Mouse (Mus musculus): Measurements from ENCODE around the gene Meiob. TPM values are rescaled to one million over a fixed set of nuclear protein-coding genes. Genes with fewer than 3 reads are reported as not detected.

Meiob gene
- polyA plus RNA-seq, 1 experiment from 2014 or later: not detected

DNA sequence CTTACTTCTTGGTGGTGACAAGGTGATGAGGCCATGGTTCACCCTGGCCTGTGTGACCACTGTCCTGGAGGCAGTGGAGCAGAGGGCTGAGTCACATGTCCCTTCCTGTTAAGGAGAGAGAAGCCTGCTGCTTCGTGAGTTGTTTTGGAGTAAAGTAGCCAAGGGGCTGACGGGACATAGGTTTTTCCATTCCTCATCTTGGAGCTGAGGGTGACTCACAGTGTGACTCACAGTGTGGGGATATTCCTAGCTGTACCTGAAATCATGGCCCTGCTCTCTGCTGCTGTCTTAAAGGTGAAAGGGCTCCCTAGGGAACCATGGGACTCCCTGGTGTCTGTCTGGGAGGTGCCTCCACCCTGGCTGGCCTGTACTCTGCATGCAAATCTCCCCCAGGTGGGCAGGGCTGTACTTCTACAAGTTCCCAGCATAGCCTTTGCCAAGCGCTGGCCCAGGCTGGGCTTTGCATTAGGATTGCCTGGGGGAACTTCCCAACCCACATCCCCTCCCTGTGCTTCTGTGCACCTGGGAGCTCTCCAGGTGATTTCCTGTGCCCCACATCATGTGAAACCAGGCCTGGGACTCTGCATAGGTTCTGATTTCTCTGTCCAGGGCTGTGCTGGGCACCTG is 51.9 kb downstream of the Meiob start:
- H3K36me3 ChIP-seq: peaks cover 34% of the 10 kb centered on the region
- H3K4me2 ChIP-seq (replicated peaks): no peak overlapping the region
- H3K27ac ChIP-seq: no peak overlapping the region
- H3K9me3 ChIP-seq: no peaks in the 10 kb centered on the region
- peaks cover 4% of the 10 kb centered on the region for H3K4me1 ChIP-seq
- H3K9ac ChIP-seq: no peak overlapping the region
- 81% methylated on average over 3 of the region's 3 CpGs for WGBS
- no peak overlapping the region for H3K4me3 ChIP-seq
- peaks cover 9% of the 10 kb centered on the region; the same call in 1 of the 2 replicates for H3K27me3 ChIP-seq
- ATAC-seq (ENCODE audit: insufficient number of reproducible peaks, insufficient read depth, low FRiP score, low TSS enrichment): no peak

DNA sequence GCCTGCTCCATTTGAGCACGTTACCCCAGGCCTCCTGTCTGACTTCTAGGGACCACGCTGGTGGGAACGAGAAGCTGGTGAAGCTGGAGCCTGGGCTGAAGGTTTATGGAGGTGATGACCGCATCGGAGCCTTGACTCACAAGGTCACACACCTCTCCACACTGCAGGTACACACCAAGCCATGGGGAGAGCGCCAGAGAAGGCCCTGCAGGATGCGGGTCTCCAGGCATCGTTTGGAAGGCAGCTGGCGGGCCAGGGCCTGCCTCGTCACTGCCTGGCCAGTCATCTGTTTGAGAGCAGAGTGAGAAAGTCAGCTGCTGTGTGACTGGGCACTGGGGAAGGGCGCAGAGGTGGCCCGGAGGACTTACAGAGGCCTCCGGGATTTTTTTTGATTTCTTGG is 52.5 kb downstream of the Meiob start:
- H3K9ac ChIP-seq: no peak overlapping the region
- ATAC-seq (ENCODE audit: insufficient number of reproducible peaks, insufficient read depth, low FRiP score, low TSS enrichment): no peak
- no peak overlapping the region for H3K4me2 ChIP-seq (replicated peaks)
- peaks cover 3% of the 10 kb centered on the region; the same call in 1 of the 2 replicates for H3K27me3 ChIP-seq
- H3K4me1 ChIP-seq: no peaks in the 10 kb centered on the region
- H3K9me3 ChIP-seq: no peaks in the 10 kb centered on the region
- WGBS: 89% methylated on average over 13 of the region's 13 CpGs
- H3K27ac ChIP-seq: no peak overlapping the region
- H3K4me3 ChIP-seq: no peak overlapping the region
- peaks cover 41% of the 10 kb centered on the region for H3K36me3 ChIP-seq

DNA sequence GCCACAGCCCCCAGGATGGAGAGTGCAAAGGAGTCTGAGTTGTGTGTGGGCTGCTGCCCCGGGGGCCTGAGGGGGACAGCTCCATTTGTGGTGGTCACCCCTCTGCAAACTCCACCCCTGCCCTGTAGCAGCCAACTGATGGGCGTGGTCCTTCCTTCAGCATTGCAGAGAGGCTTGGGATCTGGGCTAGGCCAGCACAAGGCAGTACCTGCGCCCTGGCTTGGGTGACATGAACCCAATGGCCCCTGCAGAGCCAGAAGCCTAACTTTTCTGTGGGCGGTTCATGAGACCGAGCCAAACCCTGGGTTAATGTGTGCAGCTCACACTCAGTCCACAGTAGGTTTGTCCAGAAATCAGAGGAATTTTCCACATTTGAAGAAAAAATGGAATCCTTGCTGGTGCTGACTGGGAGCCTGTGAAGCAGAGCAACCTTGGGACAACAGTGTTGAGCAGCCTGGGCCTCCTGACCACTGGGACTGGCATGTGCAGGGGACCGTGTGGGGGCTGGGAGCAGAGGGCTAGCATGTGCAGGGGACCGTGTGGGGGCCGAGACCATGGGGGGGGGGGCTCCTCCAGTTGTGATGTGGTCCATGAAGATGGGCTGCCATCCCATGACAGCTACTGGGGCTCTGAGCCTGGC is 53.9 kb downstream of the Meiob start:
- ATAC-seq (ENCODE audit: insufficient number of reproducible peaks, insufficient read depth, low FRiP score, low TSS enrichment): no peak
- Histone ChIP-seq H3K27ac (no peak overlapping the region), H3K36me3 (peaks cover 46% of the 10 kb centered on the region), H3K4me1 (no peaks in the 10 kb centered on the region), H3K4me2 (replicated peaks) (no peak overlapping the region), H3K27me3 (no peaks in the 10 kb centered on the region), H3K9me3 (no peaks in the 10 kb centered on the region), H3K9ac (no peak overlapping the region), H3K4me3 (no peak overlapping the region)
- 85% methylated on average over 8 of the region's 8 CpGs for WGBS

DNA sequence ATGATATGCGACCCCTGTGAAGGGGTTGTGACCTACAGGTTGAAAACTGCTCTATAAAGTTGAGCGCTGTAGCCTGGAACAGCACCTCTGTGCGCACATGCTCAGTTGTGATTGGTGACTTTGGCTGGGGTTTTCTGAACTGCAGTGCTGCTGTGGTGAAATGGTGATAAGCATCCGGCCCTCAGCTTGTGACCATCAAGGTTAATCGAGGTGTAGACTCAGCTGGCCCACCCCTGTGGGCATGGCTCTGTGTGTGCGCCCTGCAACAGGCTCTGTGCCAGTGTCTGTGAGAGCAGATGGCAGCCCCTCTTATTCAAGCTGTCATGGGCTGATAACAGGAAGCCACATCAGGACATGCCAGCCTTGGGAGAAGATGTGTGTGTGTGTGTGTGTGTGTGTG is 54.9 kb downstream of the Meiob start:
- Histone ChIP-seq H3K4me1 (no peaks in the 10 kb centered on the region), H3K27ac (no peak overlapping the region), H3K36me3 (peaks cover 39% of the 10 kb centered on the region; the same call in 1 of the 2 replicates), H3K4me3 (no peak overlapping the region), H3K9me3 (no peaks in the 10 kb centered on the region), H3K4me2 (replicated peaks) (no peak overlapping the region), H3K9ac (no peak overlapping the region), H3K27me3 (no peaks in the 10 kb centered on the region)
- 85% methylated on average over 6 of the region's 6 CpGs for WGBS
- no peak for ATAC-seq (ENCODE audit: insufficient number of reproducible peaks, insufficient read depth, low FRiP score, low TSS enrichment)

DNA sequence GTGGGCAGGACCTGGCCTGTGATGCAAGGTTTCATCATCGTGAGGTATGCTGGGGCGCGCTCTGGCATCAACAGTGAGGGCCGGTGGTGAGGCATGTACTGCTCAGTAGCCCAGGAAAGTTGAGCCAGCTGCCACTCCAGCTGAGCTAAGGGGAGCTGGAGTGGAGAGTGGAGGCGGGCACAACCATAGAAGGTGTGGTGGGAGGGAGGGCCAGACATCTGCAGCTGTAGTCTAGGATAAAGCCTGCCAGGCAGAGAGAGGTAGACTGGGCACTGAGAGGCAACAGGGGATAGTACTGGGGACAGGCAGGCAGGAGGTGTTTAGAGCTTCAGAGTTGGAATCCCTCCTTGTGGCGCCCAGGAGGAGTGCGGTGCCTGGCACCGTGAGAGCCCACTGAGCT is 56.0 kb downstream of the Meiob start:
- Histone ChIP-seq H3K9ac (no peak overlapping the region), H3K9me3 (no peaks in the 10 kb centered on the region), H3K4me3 (no peak overlapping the region), H3K36me3 (peaks cover 41% of the 10 kb centered on the region; the same call in 1 of the 2 replicates), H3K4me2 (replicated peaks) (no peak overlapping the region), H3K27me3 (no peaks in the 10 kb centered on the region), H3K27ac (no peak overlapping the region), H3K4me1 (no peaks in the 10 kb centered on the region)
- no peak for ATAC-seq (ENCODE audit: insufficient number of reproducible peaks, insufficient read depth, low FRiP score, low TSS enrichment)
- WGBS: 89% methylated on average over 8 of the region's 8 CpGs

DNA sequence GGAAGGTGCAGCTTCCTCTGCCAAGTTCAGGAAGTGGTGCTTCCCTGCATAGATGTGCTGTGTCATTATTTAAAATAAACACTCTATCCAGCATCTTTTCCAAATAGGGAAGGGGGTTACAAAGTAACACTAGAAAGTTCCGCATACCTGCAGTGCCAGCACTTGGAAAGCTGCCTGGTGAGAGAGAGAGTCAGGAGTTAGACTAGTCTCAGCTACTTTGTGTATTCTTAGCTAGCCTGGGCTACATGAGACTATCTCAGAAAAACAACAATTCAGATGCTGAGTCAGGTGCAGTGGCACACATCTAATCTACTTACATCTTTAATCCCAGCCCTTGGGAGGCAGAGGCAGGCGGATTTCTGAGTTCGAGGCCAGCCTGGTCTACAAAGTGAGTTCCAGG is 57.7 kb downstream of the Meiob start:
- no peak overlapping the region for H3K9ac ChIP-seq
- no peaks in the 10 kb centered on the region for H3K4me1 ChIP-seq
- no peak overlapping the region for H3K27ac ChIP-seq
- ATAC-seq (ENCODE audit: insufficient number of reproducible peaks, insufficient read depth, low FRiP score, low TSS enrichment): no peak
- no peaks in the 10 kb centered on the region for H3K27me3 ChIP-seq
- H3K36me3 ChIP-seq: peaks cover 40% of the 10 kb centered on the region; the same call in 1 of the 2 replicates
- 88% methylated on average over 3 of the region's 3 CpGs for WGBS
- H3K4me3 ChIP-seq: no peak overlapping the region
- H3K4me2 ChIP-seq (replicated peaks): no peak overlapping the region
- no peaks in the 10 kb centered on the region for H3K9me3 ChIP-seq

DNA sequence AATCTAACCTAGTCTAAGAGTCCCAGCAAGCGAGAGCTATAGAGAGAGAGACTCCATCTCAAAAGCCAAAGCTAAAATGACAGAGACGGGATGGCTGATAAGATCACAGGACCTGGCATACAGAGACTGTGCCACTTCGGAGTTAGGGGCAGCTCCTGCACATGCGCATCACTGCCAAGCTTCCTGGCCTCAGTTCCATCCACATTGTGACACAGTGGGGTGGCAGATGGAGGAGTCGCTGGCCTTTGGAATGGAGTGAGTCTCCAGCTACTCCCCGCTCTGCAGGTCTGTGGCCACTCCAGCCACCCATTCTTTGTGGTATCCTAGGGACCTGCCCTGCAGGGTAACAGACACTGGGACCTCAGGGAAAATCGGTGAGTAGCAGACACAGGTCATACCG is 61.7 kb downstream of the Meiob start, which contains the start of gene Igfals:
Gene Igfals (plus strand): TSS at position 222 of the 400 bp plus-strand sequence.
- no peaks in the 10 kb centered on the region for H3K9me3 ChIP-seq
- no peak within 1 kb of the TSS for H3K27ac ChIP-seq
- H3K27me3 ChIP-seq: no peaks in the 10 kb centered on the region
- no peak within 1 kb of the TSS for H3K4me2 ChIP-seq (replicated peaks)
- H3K36me3 ChIP-seq: peaks cover 28% of the 10 kb centered on the region; the same call in 1 of the 2 replicates
- no peaks in the 10 kb centered on the region for H3K4me1 ChIP-seq
- no peak within 1 kb of the TSS for H3K4me3 ChIP-seq
- 88% methylated on average over 8 of the region's 8 CpGs for WGBS
- no peak for ATAC-seq (ENCODE audit: insufficient number of reproducible peaks, insufficient read depth, low FRiP score, low TSS enrichment)
- no peak within 1 kb of the TSS for H3K9ac ChIP-seq

DNA sequence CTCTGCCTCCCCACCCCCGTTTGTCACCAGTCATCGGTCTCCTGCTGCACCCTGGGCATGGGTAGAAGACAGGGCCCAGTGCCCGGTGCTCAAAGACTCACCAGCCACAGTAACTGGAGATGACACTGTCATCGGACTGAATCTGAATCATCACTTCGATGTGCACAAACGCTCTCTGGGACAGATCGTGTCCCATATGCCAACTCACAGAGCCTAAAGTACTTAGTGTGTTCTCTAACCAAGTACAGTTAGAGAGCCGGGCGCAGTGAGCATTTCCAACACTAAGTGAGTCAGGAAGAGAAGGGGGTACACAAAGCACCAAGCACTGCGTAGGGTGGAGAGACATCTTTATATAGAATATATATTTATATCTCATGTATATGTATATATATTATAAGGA is 63.8 kb downstream of the Meiob start:
- no peaks in the 10 kb centered on the region for H3K27me3 ChIP-seq
- peaks cover 11% of the 10 kb centered on the region; the same call in 1 of the 2 replicates for H3K36me3 ChIP-seq
- no peaks in the 10 kb centered on the region for H3K9me3 ChIP-seq
- 91% methylated on average over 10 of the region's 10 CpGs for WGBS
- no peak for ATAC-seq (ENCODE audit: insufficient number of reproducible peaks, insufficient read depth, low FRiP score, low TSS enrichment)
- H3K27ac ChIP-seq: no peak overlapping the region
- H3K9ac ChIP-seq: no peak overlapping the region
- H3K4me2 ChIP-seq (replicated peaks): no peak overlapping the region
- no peaks in the 10 kb centered on the region for H3K4me1 ChIP-seq
- H3K4me3 ChIP-seq: no peak overlapping the region

DNA sequence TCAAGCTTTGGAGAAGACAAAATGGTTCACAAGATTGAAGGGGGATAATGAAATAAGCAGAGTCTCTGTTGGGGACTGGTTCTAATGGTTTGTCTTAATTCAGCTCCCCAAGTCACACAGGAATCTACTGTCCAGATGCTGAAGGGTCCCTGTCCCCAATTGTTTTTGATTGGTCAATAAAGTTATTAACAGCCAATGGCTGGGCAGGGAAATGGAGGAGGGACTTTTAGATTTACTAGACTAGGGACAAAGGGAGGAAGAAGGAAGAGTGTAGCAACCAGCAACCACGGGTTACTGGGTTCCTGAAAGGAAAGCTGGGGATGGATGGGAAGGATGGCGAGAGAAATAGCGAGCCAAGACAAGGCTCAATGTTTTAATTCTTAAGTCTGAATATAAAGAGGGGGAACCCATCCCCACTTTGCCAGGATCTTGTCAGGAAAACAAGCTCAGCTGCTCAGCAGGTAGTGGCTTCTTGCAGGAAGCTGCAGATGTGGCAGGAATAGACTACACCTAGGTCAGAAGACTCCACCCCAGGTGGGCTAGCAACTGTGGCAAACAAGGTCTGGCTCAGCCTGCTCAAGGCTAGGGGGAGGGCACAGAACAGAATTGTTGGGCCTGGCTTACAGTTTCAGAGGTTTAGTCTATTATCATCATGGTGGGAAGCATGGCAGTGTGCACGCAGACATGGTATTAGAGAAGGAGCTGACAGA is 69.8 kb downstream of the Meiob start:
- Histone ChIP-seq H3K27me3 (no peaks in the 10 kb centered on the region), H3K4me2 (replicated peaks) (no peak overlapping the region)
- no peak for ATAC-seq (ENCODE audit: insufficient number of reproducible peaks, insufficient read depth, low FRiP score, low TSS enrichment)

DNA sequence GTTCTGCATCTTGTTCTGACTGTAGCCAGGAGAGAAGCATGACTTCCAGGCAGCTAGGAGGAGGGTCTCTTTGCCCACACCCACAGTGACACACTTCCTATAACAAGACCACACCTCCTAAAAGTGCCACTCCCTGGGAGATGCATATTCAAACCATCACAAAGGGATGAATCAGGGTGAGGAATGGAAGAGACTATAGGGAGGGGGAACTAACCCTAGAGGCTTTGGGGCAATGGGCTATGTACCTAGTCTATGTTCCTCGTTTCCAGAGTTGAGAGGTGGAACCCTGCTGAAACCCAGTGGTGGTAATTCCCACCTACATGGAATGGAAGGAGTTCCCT is 70.3 kb downstream of the Meiob start:
- ATAC-seq (ENCODE audit: insufficient number of reproducible peaks, insufficient read depth, low FRiP score, low TSS enrichment): no peak
- Histone ChIP-seq H3K4me2 (replicated peaks) (no peak overlapping the region), H3K27me3 (no peaks in the 10 kb centered on the region), H3K9ac (no peak overlapping the region), H3K4me1 (no peaks in the 10 kb centered on the region; the same call in 1 of the 2 replicates), H3K9me3 (no peaks in the 10 kb centered on the region), H3K4me3 (no peak overlapping the region), H3K36me3 (no peaks in the 10 kb centered on the region), H3K27ac (no peak overlapping the region)
- 58% methylated on average over 1 of the region's 1 CpGs for WGBS

More for the DNA sequence above, 69.8 kb downstream of the Meiob start:
- WGBS: 48% methylated on average over 4 of the region's 4 CpGs
- no peaks in the 10 kb centered on the region for H3K9me3 ChIP-seq
- H3K4me1 ChIP-seq: no peaks in the 10 kb centered on the region; the same call in 1 of the 2 replicates
- H3K36me3 ChIP-seq: no peaks in the 10 kb centered on the region
- H3K4me3 ChIP-seq: no peak overlapping the region
- H3K9ac ChIP-seq: no peak overlapping the region
- no peak overlapping the region for H3K27ac ChIP-seq

DNA sequence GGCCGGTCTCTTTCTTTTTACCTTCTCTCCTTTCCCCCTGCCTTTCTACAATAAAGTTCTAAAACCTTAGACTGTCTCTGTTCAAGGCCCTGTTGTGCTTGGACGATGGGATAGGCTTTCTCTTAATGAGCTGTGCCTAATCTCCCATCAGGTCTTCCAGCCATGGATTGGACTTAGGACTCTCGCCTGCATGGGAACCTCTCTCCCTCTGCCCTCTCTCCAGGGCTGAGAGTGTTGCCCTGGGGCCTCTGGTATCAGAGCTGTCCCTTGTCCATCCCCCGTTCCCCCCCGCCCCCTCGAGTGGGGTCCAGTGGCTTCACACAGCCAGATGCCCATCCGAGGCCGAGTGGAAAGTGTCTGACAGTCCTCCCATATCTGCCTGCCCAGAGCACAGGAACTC is 70.9 kb downstream of the Meiob start:
- no peak for ATAC-seq (ENCODE audit: insufficient number of reproducible peaks, insufficient read depth, low FRiP score, low TSS enrichment)
- no peaks in the 10 kb centered on the region; the same call in 1 of the 2 replicates for H3K4me1 ChIP-seq
- H3K27me3 ChIP-seq: no peaks in the 10 kb centered on the region
- no peak overlapping the region for H3K27ac ChIP-seq
- no peak overlapping the region for H3K9ac ChIP-seq
- no peak overlapping the region for H3K4me3 ChIP-seq
- H3K4me2 ChIP-seq (replicated peaks): no peak overlapping the region
- 80% methylated on average over 8 of the region's 8 CpGs for WGBS
- H3K9me3 ChIP-seq: no peaks in the 10 kb centered on the region
- H3K36me3 ChIP-seq: no peaks in the 10 kb centered on the region
